Mouse (Mus musculus): Measurements from ENCODE around the gene Vps25.

GRCm38 (mm10) chr11:101307744-101308143, 54.2 kb downstream of the Vps25 start:
- TF ChIP-seq CTCF (IDR thresholded peaks at IDR 0.05; ENCODE audit: low read depth, low read length) (no peak), POLR2A (IDR thresholded peaks at IDR 0.05; ENCODE audit: borderline replicate concordance, low read depth, low read length) (no peak)

Data from bone marrow macrophage, adult 2 months (primary cell).